In the genomic region with DNA sequence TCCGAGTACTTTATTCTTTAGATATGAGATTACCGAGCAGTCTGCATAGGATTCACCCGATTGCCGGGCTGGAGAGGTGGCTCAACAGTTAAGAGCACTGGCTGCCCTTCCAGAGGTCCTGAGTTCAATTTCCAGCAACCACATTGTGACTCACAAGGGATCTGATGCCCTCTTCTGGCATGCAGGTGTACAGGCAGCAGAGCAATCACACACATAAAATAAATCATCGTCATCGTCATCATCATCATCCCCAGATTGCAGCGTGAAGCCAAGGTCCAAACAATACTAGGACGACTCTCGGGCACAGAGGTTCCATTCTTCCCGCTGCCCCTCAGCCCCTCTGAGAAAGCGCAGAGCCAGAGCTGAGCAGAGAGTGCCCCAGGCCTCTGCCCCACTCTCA, we compare ENCODE assay signal across 15 mouse cellular contexts. TPM values are rescaled to one million over a fixed set of nuclear protein-coding genes. Genes with fewer than 3 reads are reported as not detected.
DNase-seq lines count a peak whose midpoint lies in the region; ATAC-seq and TF ChIP-seq lines count a peak whose summit lies in the region.
"Had no signal": no experiment of that assay in that cellular context is flagged by ENCODE, and none has a peak within 500 bp of the region (broad histone marks: within the 10 kb centered on the region; RNA-seq: fewer than 3 reads in every experiment).

No protein-coding gene starts in this region.

- no peak overlapping the region for H3ac ChIP-seq in C2C12 (ENCODE audit: control insufficient read depth, insufficient read length, low read depth)

- no peak overlapping the region for H3K27ac ChIP-seq in forebrain, postnatal 0 days (ENCODE audit: low read depth, low read length)
- H3K27ac ChIP-seq in forebrain, embryonic 14.5 days (ENCODE audit: low read depth, low read length): no peak overlapping the region
- H3K27ac ChIP-seq in embryonic facial prominence, embryonic 13.5 days: no peak overlapping the region
- H3K27ac ChIP-seq: heart, embryonic 13.5 days had no signal

- H3K4me1 ChIP-seq in forebrain, postnatal 0 days (ENCODE audit: insufficient read depth): no peaks in the 10 kb centered on the region
- no peaks in the 10 kb centered on the region for H3K4me1 ChIP-seq in forebrain, embryonic 14.5 days (ENCODE audit: control insufficient read depth, insufficient read depth, low read length)
- H3K4me1 ChIP-seq in embryonic facial prominence, embryonic 13.5 days: peaks cover 11% of the 10 kb centered on the region
- H3K4me1 ChIP-seq: heart, embryonic 13.5 days had no signal

- TF ChIP-seq CTCF in forebrain, postnatal 0 days (IDR thresholded peaks at IDR 0.05; ENCODE audit: low read depth): peak; percentile 65
- peak; percentile 14 for TF ChIP-seq CTCF in C2C12 (IDR thresholded peaks at IDR 0.05; ENCODE audit: control insufficient read depth, insufficient read depth, insufficient read length)

- H3K79me2 ChIP-seq in C2C12 (ENCODE audit: control insufficient read depth, insufficient read depth): no peaks in the 10 kb centered on the region

- DNase-seq in forebrain, postnatal 0 days: no peak
- DNase-seq in forebrain, embryonic 14.5 days (ENCODE audit: low spot score): no peak
- DNase-seq in layer of hippocampus, adult 9-11 months: peak; percentile 1
- DNase-seq in layer of hippocampus, postnatal 10 days (ENCODE audit: low spot score in 2 of 2): no peak
- DNase-seq in gastrocnemius, postnatal 10 days: no peak
- DNase-seq: cerebellum, adult 9-10 months; gastrocnemius, postnatal 14 days; kidney, postnatal 36 days; lung, adult 2 months had no signal

- 64% methylated on average over 11 of the region's 11 CpGs for whole genome bisulfite sequencing in forebrain, postnatal 0 days
- WGBS in forebrain, embryonic 14.5 days: 73% methylated on average over 11 of the region's 11 CpGs
- WGBS in embryonic facial prominence, embryonic 13.5 days: 57% methylated on average over 11 of the region's 11 CpGs

- no peak overlapping the region for H3K4me2 ChIP-seq in forebrain, postnatal 0 days (ENCODE audit: low read depth)
- H3K4me2 ChIP-seq in forebrain, embryonic 14.5 days (ENCODE audit: low read length): no peak overlapping the region
- H3K4me2 ChIP-seq in embryonic facial prominence, embryonic 13.5 days: peak overlapping the region; percentile 26
- H3K4me2 ChIP-seq: heart, embryonic 13.5 days had no signal

- ATAC-seq in forebrain, postnatal 0 days: no peak
- ATAC-seq in forebrain, embryonic 14.5 days: no peak
- no peak for ATAC-seq in embryonic facial prominence, embryonic 13.5 days (ENCODE audit: insufficient number of reproducible peaks, insufficient read depth, low FRiP score, low TSS enrichment, low read depth)
- ATAC-seq in megakaryocyte progenitor cell, adult 5-6 weeks (replicated peaks; ENCODE audit: poor library complexity): no peak
- ATAC-seq: CD4-positive, CD25-positive, alpha-beta regulatory T cell, adult 4 months had no signal

- no peaks in the 10 kb centered on the region for H3K9me3 ChIP-seq in forebrain, postnatal 0 days (ENCODE audit: low read length)
- H3K9me3 ChIP-seq in forebrain, embryonic 14.5 days (replicated peaks; ENCODE audit: control insufficient read depth, low read length): no peaks in the 10 kb centered on the region
- no peaks in the 10 kb centered on the region for H3K9me3 ChIP-seq in embryonic facial prominence, embryonic 13.5 days
- H3K9me3 ChIP-seq: heart, embryonic 13.5 days had no signal

- H3K27me3 ChIP-seq in forebrain, postnatal 0 days (ENCODE audit: insufficient read depth, low read length): no peaks in the 10 kb centered on the region
- no peaks in the 10 kb centered on the region for H3K27me3 ChIP-seq in forebrain, embryonic 14.5 days (replicated peaks; ENCODE audit: control insufficient read depth, insufficient read depth, low read length)
- H3K27me3 ChIP-seq in C2C12 (ENCODE audit: control insufficient read depth, insufficient read depth, insufficient read length): no peaks in the 10 kb centered on the region
- peaks cover 12% of the 10 kb centered on the region; the same call in 1 of the 2 replicates for H3K27me3 ChIP-seq in embryonic facial prominence, embryonic 13.5 days

- no peak overlapping the region for H3K9ac ChIP-seq in forebrain, postnatal 0 days
- H3K9ac ChIP-seq in forebrain, embryonic 14.5 days (ENCODE audit: low read length): no peak overlapping the region
- H3K9ac ChIP-seq in embryonic facial prominence, embryonic 13.5 days: no peak overlapping the region
- H3K9ac ChIP-seq: heart, embryonic 13.5 days had no signal

- H3K79me3 ChIP-seq in C2C12 (ENCODE audit: low read depth): no peaks in the 10 kb centered on the region

- no peak overlapping the region for H3K4me3 ChIP-seq in forebrain, postnatal 0 days (ENCODE audit: low read depth, low read length)
- no peak overlapping the region for H3K4me3 ChIP-seq in forebrain, embryonic 14.5 days (ENCODE audit: low read depth, low read length)
- H3K4me3 ChIP-seq in C2C12 (ENCODE audit: insufficient read depth, poor library complexity, severe bottlenecking): no peak overlapping the region
- no peak overlapping the region for H3K4me3 ChIP-seq in embryonic facial prominence, embryonic 13.5 days
- H3K4me3 ChIP-seq: heart, embryonic 13.5 days had no signal

- no peaks in the 10 kb centered on the region for H3K36me3 ChIP-seq in forebrain, postnatal 0 days (ENCODE audit: insufficient read depth)
- H3K36me3 ChIP-seq in forebrain, embryonic 14.5 days (ENCODE audit: control insufficient read depth, insufficient read depth, low read length): no peaks in the 10 kb centered on the region
- H3K36me3 ChIP-seq in C2C12 (ENCODE audit: control insufficient read depth, insufficient read depth): no peaks in the 10 kb centered on the region
- H3K36me3 ChIP-seq in embryonic facial prominence, embryonic 13.5 days: no peaks in the 10 kb centered on the region
- H3K36me3 ChIP-seq: heart, embryonic 13.5 days had no signal

TF ChIP-seq in C2C12, 6 proteins besides CTCF, POLR2A, EP300 and RAD21:
- TF ChIP-seq USF1 (IDR thresholded peaks at IDR 0.05; ENCODE audit: low read depth): no peak
- TF ChIP-seq FOSL1 (IDR thresholded peaks at IDR 0.05; ENCODE audit: insufficient read depth, low read length, poor library complexity, severe bottlenecking): no peak
- TF ChIP-seq MAX (IDR thresholded peaks at IDR 0.05): no peak
- no peak for TF ChIP-seq MYOD1 (IDR thresholded peaks at IDR 0.05; ENCODE audit: control insufficient read depth, insufficient read length, low read depth)
- TF ChIP-seq MYOG (IDR thresholded peaks at IDR 0.05; ENCODE audit: control insufficient read depth, extremely low read depth, insufficient read length): no peak
TF ChIP-seq in C2C12: peak in this region for 0.

RNA-seq across cellular contexts. Expression of a gene that starts 51.9 kb away (rescaled TPM):
- not detected in 2 replicates for total RNA-seq in forebrain, postnatal 0 days (2014; rRNA removed)
- 0.06 TPM in 1 of 2 replicates, not detected in the other for polyA plus RNA-seq in forebrain, postnatal 0 days (2015; fragmentation: Nextera tagmentation; extraction: Ambion mirVana)
- polyA plus RNA-seq in forebrain, embryonic 14.5 days (2014; fragmentation: Nextera tagmentation; extraction: Ambion mirVana): not detected in 2 replicates
- total RNA-seq in layer of hippocampus, postnatal 10 days (2021): under 1 TPM; 0.09 to 0.14 TPM
- not detected for polyA plus RNA-seq in C2C12 (2012; fragmentation: generic; extraction: Trizol)
- polyA plus RNA-seq in embryonic facial prominence, embryonic 13.5 days (2015; fragmentation: Nextera tagmentation; extraction: Ambion mirVana): not detected in 2 replicates
- total RNA-seq in megakaryocyte progenitor cell, adult 5-6 weeks (2015): not detected in 2 replicates
- not detected in 2 replicates for total RNA-seq in megakaryocyte progenitor cell, adult 5-6 weeks (2017)
- not detected for total RNA-seq in gastrocnemius, postnatal 10 days (2021)
- total RNA-seq: gastrocnemius, postnatal 14 days had no signal
- polyA plus RNA-seq: CD4-positive, CD25-positive, alpha-beta regulatory T cell, adult 4 months; heart, embryonic 13.5 days; lung, adult 2 months; neural tube, embryonic 14.5 days had no signal
